Mouse (Mus musculus) brain, embryonic 14.5 days (tissue): ENCODE results near the gene C1qb. TPM values are rescaled to one million over a fixed set of nuclear protein-coding genes. Genes with fewer than 3 reads are reported as not detected.
A peak's percentile ranks its signal among the peaks of the same experiment; 100 is the strongest.

Experiments used
- DNase-seq: peaks from one replicate; pipeline ENCODE4 v3.0.0-alpha.2; 2011; ENCODE audit warnings: low read depth
- CTCF ChIP-seq: fragments of 200-500 bp; IDR thresholded peaks from 2 replicates; pipeline ENCODE4 v1.5.1; 2012; ENCODE audit warnings: inconsistent platforms, mild to moderate bottlenecking, moderate library complexity, borderline replicate concordance; ENCODE audit not compliant: insufficient read depth, insufficient read length; ENCODE audit errors: extremely low read depth
- POLR2A ChIP-seq: fragments of 200-500 bp; IDR thresholded peaks from 2 replicates; pipeline ENCODE4 v1.6.1; 2012; ENCODE audit warnings: mild to moderate bottlenecking, inconsistent platforms, borderline replicate concordance; ENCODE audit not compliant: poor library complexity, insufficient read depth, insufficient read length, severe bottlenecking; ENCODE audit errors: extremely low read depth
- polyA plus RNA-seq: library from polyadenylated mRNA; depleted of rRNA; stranded (reverse); fragments of >200 nt; gene quantifications from 2 replicates; pipeline ENCODE4 v1.2.3, GENCODE M21; 2012; rRNA removed

The C1qb gene
- polyA plus RNA-seq, result 27.5 and 30.5 TPM in 2 replicates

DNA sequence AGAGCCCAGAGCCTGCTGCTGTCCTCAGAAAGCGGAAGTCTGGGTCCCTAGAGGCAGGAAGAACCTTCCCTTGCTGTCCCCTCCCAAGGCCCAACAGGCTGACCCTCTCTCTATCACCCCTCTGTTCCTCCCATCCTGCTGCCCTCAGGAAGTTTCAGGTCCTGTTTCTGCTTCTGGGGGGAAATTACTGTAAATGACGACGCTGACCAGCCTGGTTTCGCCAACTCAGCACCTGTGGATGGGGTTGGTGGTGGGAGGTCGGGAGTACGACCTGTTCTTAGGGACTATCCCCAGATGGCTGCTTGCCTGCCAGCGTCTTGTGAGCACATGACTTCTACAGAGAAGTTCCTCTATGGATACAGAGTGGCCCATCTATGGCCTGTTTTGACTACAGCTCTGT, at the start of gene C1qb:
Gene C1qb (minus strand): TSS at position 87 of the 400 bp plus-strand sequence.
- TF ChIP-seq CTCF, result no peak
- TF ChIP-seq POLR2A, result no peak
- DNase-seq, result no peak

DNA sequence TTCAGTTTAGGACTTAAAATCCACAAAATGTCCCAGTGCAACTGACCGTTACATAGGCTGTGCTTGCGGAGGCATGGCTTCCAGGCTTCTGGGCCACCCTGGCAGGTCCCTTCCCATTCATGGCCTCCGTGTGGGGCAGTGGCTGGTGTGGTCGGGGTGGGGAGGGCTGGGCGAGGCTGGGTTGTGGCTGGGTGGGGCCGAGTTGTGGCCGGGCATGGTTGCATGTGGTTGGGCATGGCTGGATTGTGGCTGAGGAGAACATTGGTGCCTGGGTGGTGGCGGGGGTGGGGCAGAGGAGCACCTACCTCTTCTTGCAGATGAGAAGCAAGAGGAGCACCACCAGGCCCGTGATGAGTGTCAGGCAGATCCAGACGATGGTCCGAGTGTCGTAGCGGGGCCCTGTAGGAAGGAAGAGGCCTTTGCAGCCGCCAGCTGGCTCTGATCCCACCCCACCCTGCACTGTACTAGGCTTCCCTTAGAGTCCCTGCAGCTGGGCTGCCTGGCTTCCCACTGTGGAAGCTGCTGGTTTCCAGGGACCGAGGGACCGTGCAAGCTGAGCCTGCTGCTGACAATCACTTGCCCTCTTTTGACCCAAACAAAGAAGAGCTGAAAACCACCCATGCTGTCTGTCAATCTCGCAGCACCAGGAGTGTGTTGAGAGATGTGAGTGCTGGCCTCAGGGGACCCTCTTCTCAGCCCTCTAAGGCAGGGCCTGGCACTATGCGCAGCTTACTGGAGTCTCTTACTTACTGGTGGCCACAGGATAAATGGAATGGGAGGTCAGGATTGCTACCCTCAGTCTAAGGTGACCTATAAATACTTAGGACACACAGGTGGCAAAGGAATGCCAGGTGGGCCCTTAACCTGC, 49.0 kb upstream of the C1qb start:
- DNase-seq, result peak; percentile 55
- TF ChIP-seq POLR2A (no peak), CTCF (no peak)

DNA sequence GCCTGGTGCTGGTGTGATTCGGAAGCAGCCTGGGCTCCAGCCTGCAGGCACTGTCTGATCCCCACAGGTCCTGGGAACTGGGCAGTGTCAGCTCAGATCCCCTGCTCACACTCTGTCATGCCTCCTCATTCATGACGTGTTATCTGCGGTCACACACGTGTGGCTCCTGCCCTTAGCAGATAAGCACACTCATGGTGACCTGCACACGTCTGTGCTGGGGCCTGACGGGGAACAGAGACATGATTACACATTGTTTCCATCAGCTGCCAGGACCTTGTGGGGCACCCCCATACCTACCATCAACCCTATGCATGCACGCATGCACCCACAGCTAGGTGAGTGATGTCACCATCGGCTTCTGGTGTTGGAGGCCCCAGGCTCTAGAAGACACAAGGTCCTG, 44.5 kb upstream of the C1qb start:
- TF ChIP-seq POLR2A (no peak), CTCF (no peak)
- DNase-seq, result no peak

DNA sequence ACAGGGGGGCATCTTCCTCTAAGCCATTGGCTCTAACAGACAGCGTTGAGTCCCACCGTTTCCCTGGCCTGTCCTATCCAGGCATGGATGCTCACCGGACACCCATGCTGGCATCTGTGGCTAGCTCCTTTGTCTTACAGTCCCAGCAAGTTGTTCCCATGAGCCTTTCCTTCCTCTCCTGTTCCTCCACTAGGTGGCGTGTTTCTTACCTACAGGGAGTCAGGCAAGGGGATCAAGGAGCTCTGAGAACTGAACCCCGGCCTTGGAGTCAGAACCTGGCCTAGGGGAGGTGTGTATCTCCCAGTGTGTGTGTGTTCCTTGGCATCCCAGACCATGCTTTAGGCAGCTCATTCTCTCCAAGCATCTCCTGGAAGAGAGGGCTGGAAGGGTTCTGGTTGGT, 42.9 kb upstream of the C1qb start:
- DNase-seq, result peak; percentile 63
- TF ChIP-seq POLR2A (no peak), CTCF (peak; percentile 62)

DNA sequence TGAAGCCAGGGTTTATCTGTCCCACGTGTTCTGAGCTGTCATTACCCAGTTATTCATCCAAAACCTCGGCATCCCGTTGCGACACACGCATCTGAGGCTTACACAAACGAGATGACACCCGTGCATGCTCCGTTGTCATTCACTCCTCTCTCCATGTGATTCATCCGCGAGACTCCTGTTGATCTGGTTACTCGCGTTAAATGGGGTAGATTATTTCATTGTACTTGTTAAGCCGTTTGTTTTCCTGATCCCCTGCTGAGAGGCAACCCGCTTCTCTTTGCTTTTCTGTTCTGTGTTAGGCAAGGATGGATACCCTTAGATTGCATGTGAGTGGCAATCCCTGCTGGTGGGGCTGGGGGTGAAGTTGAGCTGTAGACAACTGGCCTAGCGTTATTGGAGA, 39.8 kb upstream of the C1qb start:
- TF ChIP-seq POLR2A (no peak), CTCF (no peak)
- DNase-seq, result peak; percentile 58

GRCm38 (mm10) chr4:136924529-136924928, 38.5 kb upstream of the C1qb start:
- DNase-seq, result peak; percentile 51
- TF ChIP-seq CTCF (0 out of 2 replicates have a peak, but pooled peaks have one; percentile 7), POLR2A (no peak)

DNA sequence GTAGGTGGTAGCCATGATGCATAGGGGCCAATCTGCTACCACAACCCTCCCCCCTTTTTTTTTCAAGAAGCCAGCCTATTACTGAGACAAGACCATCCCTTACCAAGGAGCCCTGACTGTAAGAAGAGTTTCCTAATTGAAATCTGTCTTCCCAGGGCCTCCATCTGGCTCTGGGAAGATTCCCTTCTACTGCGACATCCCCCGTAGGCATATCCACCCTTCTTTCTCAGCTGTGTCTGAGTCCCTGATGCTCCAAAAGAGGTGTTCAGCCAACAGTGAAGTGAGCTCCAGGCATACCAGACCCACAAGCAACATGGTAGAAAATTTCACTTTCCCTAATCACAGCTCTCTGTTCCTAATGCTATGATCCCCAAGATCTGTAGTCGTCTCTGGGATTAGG, 33.5 kb upstream of the C1qb start:
- DNase-seq, result no peak
- TF ChIP-seq POLR2A, result no peak
- TF ChIP-seq CTCF, result no peak

DNA sequence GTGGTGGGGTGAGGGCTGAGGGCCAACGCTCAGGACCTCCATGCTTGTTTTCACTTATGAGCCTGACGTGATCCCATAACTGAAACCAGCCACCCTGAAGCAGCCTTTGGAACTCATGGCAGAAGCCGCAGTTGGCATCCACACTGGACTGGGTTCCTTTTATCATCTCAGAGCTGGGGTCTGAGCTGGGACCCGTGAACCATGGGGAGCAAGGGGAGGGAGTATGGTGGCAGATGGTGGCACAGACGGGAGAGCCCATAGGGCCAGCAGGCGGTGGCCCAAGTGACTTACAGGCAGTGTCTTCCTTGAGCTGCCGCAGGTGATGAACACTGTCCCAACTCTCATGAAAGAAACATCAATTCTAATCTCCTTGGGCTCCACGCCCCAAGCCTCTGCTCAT, 32.8 kb upstream of the C1qb start:
- TF ChIP-seq CTCF (no peak), POLR2A (no peak)
- no peak for DNase-seq

- TF ChIP-seq CTCF (no peak), POLR2A (no peak)
- peak; percentile 49 for DNase-seq
Observed at GRCm38 (mm10) chr4:136917165-136917524, 31.2 kb upstream of the C1qb start.

GRCm38 (mm10) chr4:136916359-136917164, 30.6 kb upstream of the C1qb start:
- peak; percentile 78 for DNase-seq
- TF ChIP-seq CTCF (no peak), POLR2A (no peak)

DNA sequence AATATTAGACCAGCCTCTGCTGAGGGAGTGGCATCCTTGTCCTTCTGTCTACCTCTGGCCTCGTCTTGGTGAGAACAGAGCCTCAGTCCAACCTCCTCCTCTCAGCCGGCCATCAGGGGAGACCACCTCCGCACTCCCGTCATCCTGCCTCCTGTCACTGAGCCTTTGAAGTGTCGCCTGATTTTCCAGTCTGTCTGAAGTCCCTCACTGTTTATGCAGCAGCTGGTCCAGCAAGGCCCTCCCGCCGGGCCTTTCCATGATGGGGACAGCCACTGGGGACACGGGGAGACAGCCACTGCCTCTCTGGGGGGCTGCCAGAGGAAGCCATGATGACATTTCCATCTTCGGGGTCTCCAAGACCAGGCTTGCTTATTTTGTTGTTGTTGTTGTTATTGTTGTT, 26.9 kb upstream of the C1qb start:
- DNase-seq, result peak; percentile 64

More for the DNA sequence above, 26.9 kb upstream of the C1qb start:
- TF ChIP-seq CTCF (no peak), POLR2A (no peak)
